Mouse (Mus musculus) kidney, postnatal 0 days (tissue): ENCODE data around the gene Afap1. TPM values are rescaled to one million over a fixed set of nuclear protein-coding genes. Genes with fewer than 3 reads are reported as not detected.

Experiments used
- ATAC-seq: fragments of 200-750 bp; cut with Nextera tagmentation; replicated peaks from 2 replicates; pipeline ENCODE4 v1.8.0; 2017; ENCODE audit warnings: low read depth, moderate number of reproducible peaks, moderate TSS enrichment, moderate library complexity; ENCODE audit not compliant: low FRiP score
- DNase-seq: peaks from one replicate; pipeline ENCODE4 v3.0.0-alpha.2; 2016; ENCODE audit warnings: low spot score
- H3K27ac ChIP-seq: fragments of 300-500 bp; sonication (generic); 2 replicates; pipeline ENCODE4 v1.5.1; 2014; ENCODE audit warnings: mild to moderate bottlenecking
- H3K27me3 ChIP-seq: fragments of 300-500 bp; sonication (generic); 2 replicates; pipeline ENCODE4 v1.6.1; 2014; ENCODE audit warnings: low read length, mixed read lengths; ENCODE audit not compliant: insufficient read depth
- H3K36me3 ChIP-seq: fragments of 300-500 bp; sonication (generic); 2 replicates; pipeline ENCODE4 v1.6.1; 2014; ENCODE audit warnings: low read length, mixed read lengths; ENCODE audit not compliant: insufficient read depth
- H3K4me1 ChIP-seq: fragments of 300-500 bp; sonication (generic); replicated peaks from 2 replicates; pipeline ENCODE4 v1.6.1; 2014; ENCODE audit warnings: antibody characterized with exemption, low read length, mixed read lengths; ENCODE audit not compliant: insufficient read depth
- H3K4me2 ChIP-seq: fragments of 300-500 bp; sonication (generic); 2 replicates; pipeline ENCODE4 v1.6.1; 2014; ENCODE audit warnings: mild to moderate bottlenecking, low read length, moderate library complexity, mixed read lengths
- H3K4me3 ChIP-seq: fragments of 300-500 bp; sonication (generic); replicated peaks from 2 replicates; pipeline ENCODE4 v1.5.1; 2014; ENCODE audit warnings: low read depth, low read length
- H3K9ac ChIP-seq: fragments of 300-500 bp; sonication (generic); 2 replicates; pipeline ENCODE4 v1.6.1; 2014; ENCODE audit warnings: low read depth, low read length
- H3K9me3 ChIP-seq: fragments of 300-500 bp; sonication (generic); replicated peaks from 2 replicates; pipeline ENCODE4 v1.6.1; 2016; ENCODE audit warnings: low read length, inconsistent platforms, mixed read lengths
- CTCF ChIP-seq: IDR thresholded peaks from 2 replicates; pipeline ENCODE4 v1.5.1; 2016; ENCODE audit warnings: antibody characterized with exemption, low read depth, mild to moderate bottlenecking, moderate library complexity
- WGBS: fragments of 180-500 bp; shearing (Covaris S2); extraction: QIAGEN DNeasy Blood & Tissue Kit; methylation state at CpG from one replicate; pipeline ENCODE4 v1.1.7; 2014; 5-methylcytosine and 5-hydroxymethylcytosine counted together
- polyA plus RNA-seq: library from polyadenylated mRNA; unstranded; fragments of >200 nt; fragmentation: Nextera tagmentation; extraction: Ambion mirVana; gene quantifications from 2 replicates; pipeline ENCODE4 v1.2.1, GENCODE M21; 2015

Afap1 gene
- polyA plus RNA-seq, 1 experiment from 2014 or later, result 19.1 TPM

GRCm38 (mm10) chr5:35908626-35909443, 15.7 kb downstream of the Afap1 start:
- Histone ChIP-seq H3K9ac (0 out of 2 replicates have a peak overlapping the region, but pooled peaks have one; percentile 13), H3K4me2 (0 out of 2 replicates have a peak overlapping the region, but pooled peaks have one; percentile 21), H3K4me3 (no peak overlapping the region), H3K4me1 (peaks cover 23% of the 10 kb centered on the region), H3K36me3 (no peaks in the 10 kb centered on the region), H3K27ac (peak overlapping the region; percentile 84), H3K27me3 (no peaks in the 10 kb centered on the region), H3K9me3 (no peaks in the 10 kb centered on the region)
- 33% methylated on average over 13 of the region's 13 CpGs for WGBS
- no peak for TF ChIP-seq CTCF
- DNase-seq (peak; percentile 41), ATAC-seq (no peak)

- peak overlapping the region; percentile 50 for H3K27ac ChIP-seq
- no peak overlapping the region for H3K4me2 ChIP-seq
- H3K9ac ChIP-seq, result no peak overlapping the region
- TF ChIP-seq CTCF, result no peak
- H3K27me3 ChIP-seq, result no peaks in the 10 kb centered on the region
- H3K4me1 ChIP-seq, result peaks cover 25% of the 10 kb centered on the region
- no peak overlapping the region for H3K4me3 ChIP-seq
- DNase-seq (no peak), ATAC-seq (no peak)
- no peaks in the 10 kb centered on the region for H3K36me3 ChIP-seq
- no peaks in the 10 kb centered on the region for H3K9me3 ChIP-seq
- WGBS, result 73% methylated on average over 12 of the region's 12 CpGs
Observed at GRCm38 (mm10) chr5:35915629-35916300, 22.6 kb downstream of the Afap1 start.

- DNase-seq (no peak), ATAC-seq (no peak)
- WGBS, result 64% methylated on average over 5 of the region's 5 CpGs
- Histone ChIP-seq H3K27me3 (no peaks in the 10 kb centered on the region), H3K9ac (no peak overlapping the region), H3K4me2 (no peak overlapping the region), H3K27ac (no peak overlapping the region), H3K4me1 (peaks cover 34% of the 10 kb centered on the region), H3K4me3 (no peak overlapping the region), H3K9me3 (no peaks in the 10 kb centered on the region), H3K36me3 (no peaks in the 10 kb centered on the region)
- TF ChIP-seq CTCF, result no peak
Observed at GRCm38 (mm10) chr5:35916666-35917065, 23.5 kb downstream of the Afap1 start.

GRCm38 (mm10) chr5:35918387-35918786, 25.3 kb downstream of the Afap1 start:
- 24% methylated on average over 8 of the region's 8 CpGs for WGBS

GRCm38 (mm10) chr5:35920076-35920475, 27.0 kb downstream of the Afap1 start:
- peaks cover 54% of the 10 kb centered on the region for H3K4me1 ChIP-seq
- no peak for ATAC-seq

More at GRCm38 (mm10) chr5:35918387-35918786, 25.3 kb downstream of the Afap1 start:
- TF ChIP-seq CTCF, result no peak
- Histone ChIP-seq H3K27ac (no peak overlapping the region), H3K4me3 (no peak overlapping the region), H3K4me2 (no peak overlapping the region), H3K36me3 (no peaks in the 10 kb centered on the region), H3K27me3 (no peaks in the 10 kb centered on the region), H3K9ac (no peak overlapping the region), H3K9me3 (no peaks in the 10 kb centered on the region), H3K4me1 (peaks cover 49% of the 10 kb centered on the region)
- DNase-seq (no peak), ATAC-seq (no peak)

GRCm38 (mm10) chr5:35920557-35920956, 27.4 kb downstream of the Afap1 start:
- H3K4me2 ChIP-seq, result no peak overlapping the region
- peak overlapping the region; percentile 92 for H3K27ac ChIP-seq
- H3K36me3 ChIP-seq, result no peaks in the 10 kb centered on the region
- no peak for DNase-seq
- no peak overlapping the region for H3K4me3 ChIP-seq
- TF ChIP-seq CTCF, result no peak
- ATAC-seq, result no peak
- H3K9ac ChIP-seq, result peak overlapping the region; percentile 40; the same call in 1 of the 2 replicates
- peaks cover 54% of the 10 kb centered on the region for H3K4me1 ChIP-seq
- H3K9me3 ChIP-seq, result no peaks in the 10 kb centered on the region
- H3K27me3 ChIP-seq, result no peaks in the 10 kb centered on the region

More at GRCm38 (mm10) chr5:35920076-35920475, 27.0 kb downstream of the Afap1 start:
- Histone ChIP-seq H3K4me2 (no peak overlapping the region), H3K9ac (no peak overlapping the region), H3K36me3 (no peaks in the 10 kb centered on the region), H3K4me3 (no peak overlapping the region), H3K27me3 (no peaks in the 10 kb centered on the region), H3K27ac (no peak overlapping the region), H3K9me3 (no peaks in the 10 kb centered on the region)
- TF ChIP-seq CTCF, result no peak
- 57% methylated on average over 4 of the region's 4 CpGs for WGBS
- DNase-seq, result no peak
